Mouse (Mus musculus) embryonic facial prominence, embryonic 10.5 days (tissue): Measurements from ENCODE around the gene Sys1. TPM values are rescaled to one million over a fixed set of nuclear protein-coding genes. Genes with fewer than 3 reads are reported as not detected.

ENCODE experiments used
- DNase-seq: peaks from one replicate; pipeline ENCODE4 v3.0.0-alpha.2; 2017; ENCODE audit warnings: low spot score
- H3K27ac ChIP-seq: fragments of 300-500 bp; sonication (generic); replicated peaks from 2 replicates; pipeline ENCODE4 v1.5.1; 2016; ENCODE audit warnings: mild to moderate bottlenecking
- H3K27me3 ChIP-seq: fragments of 300-500 bp; sonication (generic); replicated peaks from 2 replicates; pipeline ENCODE4 v1.6.1; 2016; ENCODE audit warnings: low read depth, mild to moderate bottlenecking; ENCODE audit not compliant: poor library complexity, severe bottlenecking
- H3K36me3 ChIP-seq: fragments of 300-500 bp; sonication (generic); replicated peaks from 2 replicates; pipeline ENCODE4 v1.6.1; 2016; ENCODE audit warnings: mild to moderate bottlenecking, moderate library complexity
- H3K4me1 ChIP-seq: fragments of 300-500 bp; sonication (generic); 2 replicates; pipeline ENCODE4 v1.6.1; 2016
- H3K4me3 ChIP-seq: fragments of 300-500 bp; sonication (generic); 2 replicates; pipeline ENCODE4 v1.5.1; 2016; ENCODE audit warnings: mild to moderate bottlenecking, moderate library complexity
- H3K9me3 ChIP-seq: fragments of 300-500 bp; sonication (generic); 2 replicates; pipeline ENCODE4 v1.6.1; 2016; ENCODE audit warnings: mild to moderate bottlenecking
- WGBS: fragments of 180-500 bp; shearing (Covaris S2); methylation state at CpG from one replicate; pipeline ENCODE4 v1.1.7; 2016; 5-methylcytosine and 5-hydroxymethylcytosine counted together
- polyA plus RNA-seq: library from polyadenylated mRNA; unstranded; fragments of >200 nt; fragmentation: Nextera tagmentation; extraction: Ambion mirVana; gene quantifications from 2 replicates; pipeline ENCODE4 v1.2.1, GENCODE M21; 2016

The Sys1 gene
- polyA plus RNA-seq = 52.5 and 53.1 TPM in 2 replicates

GRCm38 (mm10) chr2:164456864-164457300, at the start of gene Sys1:
Gene Sys1, plus strand, starts transcription at chr2:164456964.
- no peaks in the 10 kb centered on the region for H3K9me3 ChIP-seq
- H3K36me3 ChIP-seq = no peaks in the 10 kb centered on the region
- peak; percentile 26 for DNase-seq
- H3K4me1 ChIP-seq = peaks cover 37% of the 10 kb centered on the region
- no peaks in the 10 kb centered on the region for H3K27me3 ChIP-seq
- H3K4me3 ChIP-seq = peak within 1 kb of the TSS; percentile 33; the same call in 1 of the 2 replicates
- 2% methylated on average over 7 of the region's 7 CpGs for WGBS
- peak within 1 kb of the TSS; percentile 65 for H3K27ac ChIP-seq

- Histone ChIP-seq H3K4me3 (no peak overlapping the region), H3K27me3 (peaks cover 84% of the 10 kb centered on the region), H3K36me3 (no peaks in the 10 kb centered on the region), H3K4me1 (peaks cover 29% of the 10 kb centered on the region), H3K27ac (no peak overlapping the region), H3K9me3 (no peaks in the 10 kb centered on the region)
- WGBS = 2% methylated on average over 22 of the region's 22 CpGs
- DNase-seq = peak; percentile 85
Observed at GRCm38 (mm10) chr2:164407708-164408107, 49.1 kb upstream of the Sys1 start.

GRCm38 (mm10) chr2:164414167-164414566, 42.6 kb upstream of the Sys1 start:
- H3K4me3 ChIP-seq = peak overlapping the region; percentile 40

GRCm38 (mm10) chr2:164414581-164414980, 42.2 kb upstream of the Sys1 start:
- Histone ChIP-seq H3K4me3 (peak overlapping the region; percentile 40), H3K27me3 (peaks cover 50% of the 10 kb centered on the region)
- 71% methylated on average over 10 of the region's 10 CpGs for WGBS

More at GRCm38 (mm10) chr2:164414167-164414566, 42.6 kb upstream of the Sys1 start:
- Histone ChIP-seq H3K4me1 (peaks cover 18% of the 10 kb centered on the region), H3K9me3 (no peaks in the 10 kb centered on the region), H3K27ac (no peak overlapping the region), H3K36me3 (no peaks in the 10 kb centered on the region), H3K27me3 (peaks cover 54% of the 10 kb centered on the region)
- WGBS = 27% methylated on average over 28 of the region's 28 CpGs
- DNase-seq = peak; percentile 39

GRCm38 (mm10) chr2:164417198-164417597, 39.6 kb upstream of the Sys1 start:
- WGBS = 0% methylated on average over 2 of the region's 2 CpGs
- peak; percentile 50 for DNase-seq

More at GRCm38 (mm10) chr2:164414581-164414980, 42.2 kb upstream of the Sys1 start:
- no peak for DNase-seq
- Histone ChIP-seq H3K9me3 (no peaks in the 10 kb centered on the region), H3K27ac (no peak overlapping the region), H3K4me1 (peaks cover 22% of the 10 kb centered on the region), H3K36me3 (no peaks in the 10 kb centered on the region)

GRCm38 (mm10) chr2:164418308-164418875, 38.4 kb upstream of the Sys1 start:
- Histone ChIP-seq H3K4me3 (no peak overlapping the region), H3K36me3 (peaks cover under 1% of the 10 kb centered on the region; the same call in 1 of the 2 replicates), H3K27me3 (peaks cover 28% of the 10 kb centered on the region), H3K4me1 (peaks cover 28% of the 10 kb centered on the region), H3K9me3 (no peaks in the 10 kb centered on the region), H3K27ac (no peak overlapping the region)
- no peak for DNase-seq
- 36% methylated on average over 3 of the region's 3 CpGs for WGBS

More at GRCm38 (mm10) chr2:164417198-164417597, 39.6 kb upstream of the Sys1 start:
- peaks cover 28% of the 10 kb centered on the region for H3K4me1 ChIP-seq
- H3K4me3 ChIP-seq = no peak overlapping the region
- H3K36me3 ChIP-seq = no peaks in the 10 kb centered on the region
- H3K27me3 ChIP-seq = peaks cover 35% of the 10 kb centered on the region
- H3K27ac ChIP-seq = no peak overlapping the region
- H3K9me3 ChIP-seq = no peaks in the 10 kb centered on the region

GRCm38 (mm10) chr2:164419489-164419888, 37.3 kb upstream of the Sys1 start:
- H3K9me3 ChIP-seq = no peaks in the 10 kb centered on the region
- DNase-seq = no peak
- H3K4me1 ChIP-seq = peaks cover 20% of the 10 kb centered on the region
- H3K27ac ChIP-seq = no peak overlapping the region
- H3K27me3 ChIP-seq = peaks cover 17% of the 10 kb centered on the region
- 7% methylated on average over 3 of the region's 3 CpGs for WGBS
- no peak overlapping the region for H3K4me3 ChIP-seq
- H3K36me3 ChIP-seq = peaks cover 11% of the 10 kb centered on the region

- DNase-seq = no peak
- H3K27ac ChIP-seq = no peak overlapping the region
- H3K36me3 ChIP-seq = peaks cover 21% of the 10 kb centered on the region
- no peak overlapping the region for H3K4me3 ChIP-seq
- H3K4me1 ChIP-seq = peaks cover 26% of the 10 kb centered on the region
- 0 out of 2 replicates have a peak, but pooled peaks cover 4% of the 10 kb centered on the region for H3K27me3 ChIP-seq
- 89% methylated on average over 7 of the region's 7 CpGs for WGBS
- H3K9me3 ChIP-seq = no peaks in the 10 kb centered on the region
Observed at GRCm38 (mm10) chr2:164421306-164421705, 35.5 kb upstream of the Sys1 start.

- no peak for DNase-seq
- peaks cover 27% of the 10 kb centered on the region for H3K4me1 ChIP-seq
- H3K36me3 ChIP-seq = peaks cover 21% of the 10 kb centered on the region
- 83% methylated on average over 8 of the region's 8 CpGs for WGBS
- no peaks in the 10 kb centered on the region for H3K9me3 ChIP-seq
- H3K27me3 ChIP-seq = 0 out of 2 replicates have a peak, but pooled peaks cover 8% of the 10 kb centered on the region
- no peak overlapping the region for H3K4me3 ChIP-seq
- no peak overlapping the region for H3K27ac ChIP-seq
Observed at GRCm38 (mm10) chr2:164421979-164422378, 34.8 kb upstream of the Sys1 start.

- Histone ChIP-seq H3K36me3 (peaks cover 23% of the 10 kb centered on the region), H3K27me3 (0 out of 2 replicates have a peak, but pooled peaks cover 12% of the 10 kb centered on the region), H3K27ac (no peak overlapping the region), H3K4me1 (peaks cover 27% of the 10 kb centered on the region), H3K9me3 (no peaks in the 10 kb centered on the region), H3K4me3 (no peak overlapping the region)
- WGBS = 91% methylated on average over 15 of the region's 15 CpGs
- no peak for DNase-seq
Observed at GRCm38 (mm10) chr2:164422675-164423393, 33.9 kb upstream of the Sys1 start.

- Histone ChIP-seq H3K9me3 (no peaks in the 10 kb centered on the region), H3K4me1 (peaks cover 28% of the 10 kb centered on the region), H3K36me3 (peaks cover 29% of the 10 kb centered on the region), H3K4me3 (no peak overlapping the region), H3K27ac (no peak overlapping the region), H3K27me3 (peaks cover 17% of the 10 kb centered on the region; the same call in 1 of the 2 replicates)
- WGBS = 87% methylated on average over 11 of the region's 11 CpGs
- no peak for DNase-seq
Observed at GRCm38 (mm10) chr2:164423464-164423863, 33.3 kb upstream of the Sys1 start.

GRCm38 (mm10) chr2:164424406-164424805, 32.4 kb upstream of the Sys1 start:
- Histone ChIP-seq H3K36me3 (peaks cover 35% of the 10 kb centered on the region), H3K4me1 (peaks cover 28% of the 10 kb centered on the region), H3K27me3 (peaks cover 23% of the 10 kb centered on the region), H3K27ac (no peak overlapping the region), H3K9me3 (no peaks in the 10 kb centered on the region), H3K4me3 (no peak overlapping the region)
- DNase-seq = no peak
- 87% methylated on average over 8 of the region's 8 CpGs for WGBS
